Mouse (Mus musculus) kidney, adult 9 months (tissue): ENCODE data around the gene Krtap9-1.
"Not testable (repeated sequence)": the region's sequence is repeated elsewhere in the genome, so short reads cannot be mapped to it uniquely, and the experiment has no call there.

Experiments
- DNase-seq: peaks from one replicate; pipeline ENCODE4 v3.0.0; 2022

Gene Krtap9-1

GRCm38 (mm10) chr11:99873089-99873488 lies at the start of gene Krtap9-1:
TSS of gene Krtap9-1 (plus strand) at chr11:99873389.
- DNase-seq: not testable (repeated sequence)

- DNase-seq: no peak
Observed at GRCm38 (mm10) chr11:99837966-99838365, 35.2 kb upstream of the Krtap9-1 start, which contains the start of gene 2300003K06Rik. TSS of gene 2300003K06Rik (minus strand) at chr11:99838066.

- DNase-seq: no peak
Observed at GRCm38 (mm10) chr11:99842185-99842584, 31.0 kb upstream of the Krtap9-1 start.

GRCm38 (mm10) chr11:99846746-99847145 lies 26.4 kb upstream of the Krtap9-1 start:
- DNase-seq: no peak

- DNase-seq: no peak
Observed at GRCm38 (mm10) chr11:99851508-99851907, 21.7 kb upstream of the Krtap9-1 start, which contains the start of gene Krtap4-16. TSS of gene Krtap4-16 (minus strand) at chr11:99851608.

- DNase-seq: no peak
Observed at GRCm38 (mm10) chr11:99854121-99854520, 19.1 kb upstream of the Krtap9-1 start.

- no peak for DNase-seq
Observed at GRCm38 (mm10) chr11:99857617-99858016, 15.6 kb upstream of the Krtap9-1 start, which contains the start of gene Gm11568. TSS of gene Gm11568 (plus strand) at chr11:99857917.

GRCm38 (mm10) chr11:99858761-99859160 lies 14.4 kb upstream of the Krtap9-1 start:
- no peak for DNase-seq

GRCm38 (mm10) chr11:99864176-99864575 lies 9.0 kb upstream of the Krtap9-1 start, which contains the start of gene Gm11559:
TSS of gene Gm11559 (plus strand) at chr11:99864476.
- not testable (repeated sequence) for DNase-seq

GRCm38 (mm10) chr11:99878887-99879286 lies 5.7 kb downstream of the Krtap9-1 start, which contains the start of gene Gm11567:
TSS of gene Gm11567 (plus strand) at chr11:99879187.
- DNase-seq: not testable (repeated sequence)

- DNase-seq: no peak
Observed at GRCm38 (mm10) chr11:99907620-99908019, 34.4 kb downstream of the Krtap9-1 start, which contains the start of gene Krtap31-1. TSS of gene Krtap31-1 (plus strand) at chr11:99907920.

- DNase-seq: no peak
Observed at GRCm38 (mm10) chr11:99914451-99914850, 41.3 kb downstream of the Krtap9-1 start, which contains the start of gene Gm11565. TSS of gene Gm11565 (plus strand) at chr11:99914751.
